Mouse (Mus musculus) lung, embryonic 14.5 days (tissue): ENCODE results near the gene Ttll3. TPM values are rescaled to one million over a fixed set of nuclear protein-coding genes. Genes with fewer than 3 reads are reported as not detected.

Experiments used
- ATAC-seq: fragments of 200-750 bp; cut with Nextera tagmentation; 2 replicates; pipeline ENCODE4 v1.8.0; 2017; ENCODE audit warnings: mild to moderate bottlenecking, moderate TSS enrichment, moderate library complexity; ENCODE audit not compliant: insufficient read depth
- DNase-seq: peaks from one replicate; pipeline ENCODE4 v3.0.0-alpha.2; 2015
- H3K27ac ChIP-seq: fragments of 300-500 bp; sonication (generic); 2 replicates; pipeline ENCODE4 v1.5.1; 2014; ENCODE audit warnings: low read depth, mild to moderate bottlenecking, moderate library complexity
- H3K27me3 ChIP-seq: fragments of 300-500 bp; sonication (generic); 2 replicates; pipeline ENCODE4 v1.6.1; 2014; ENCODE audit warnings: low read length, control low read depth; ENCODE audit not compliant: insufficient read depth
- H3K36me3 ChIP-seq: fragments of 300-500 bp; sonication (generic); 2 replicates; pipeline ENCODE4 v1.6.1; 2014; ENCODE audit warnings: control low read depth; ENCODE audit not compliant: insufficient read depth
- H3K4me1 ChIP-seq: fragments of 300-500 bp; sonication (generic); 2 replicates; pipeline ENCODE4 v1.6.1; 2014; ENCODE audit warnings: antibody characterized with exemption, control low read depth; ENCODE audit not compliant: insufficient read depth
- H3K4me2 ChIP-seq: fragments of 300-500 bp; sonication (generic); 2 replicates; pipeline ENCODE4 v1.6.1; 2014; ENCODE audit warnings: mild to moderate bottlenecking
- H3K4me3 ChIP-seq: fragments of 300-500 bp; sonication (generic); 2 replicates; pipeline ENCODE4 v1.5.1; 2014; ENCODE audit warnings: low read depth, low read length
- H3K9ac ChIP-seq: fragments of 300-500 bp; sonication (generic); 2 replicates; pipeline ENCODE4 v1.6.1; 2014
- H3K9me3 ChIP-seq: fragments of 300-500 bp; sonication (generic); 2 replicates; pipeline ENCODE4 v1.6.1; 2016; ENCODE audit warnings: low read depth, low read length, control low read depth
- CTCF ChIP-seq: IDR thresholded peaks from 2 replicates; pipeline ENCODE4 v1.5.1; 2016; ENCODE audit warnings: antibody characterized with exemption, low read depth
- WGBS: fragments of 180-500 bp; shearing (Covaris S2); extraction: QIAGEN DNeasy Blood & Tissue Kit; methylation state at CpG from one replicate; pipeline ENCODE4 v1.1.7; 2014; 5-methylcytosine and 5-hydroxymethylcytosine counted together
- polyA plus RNA-seq: library from polyadenylated mRNA; unstranded; fragments of >200 nt; fragmentation: Nextera tagmentation; extraction: Ambion mirVana; gene quantifications from 2 replicates; pipeline ENCODE4 v1.2.1, GENCODE M21; 2014

Gene Ttll3
- polyA plus RNA-seq, 1 experiment from 2014 or later, result 2.5 TPM

DNA sequence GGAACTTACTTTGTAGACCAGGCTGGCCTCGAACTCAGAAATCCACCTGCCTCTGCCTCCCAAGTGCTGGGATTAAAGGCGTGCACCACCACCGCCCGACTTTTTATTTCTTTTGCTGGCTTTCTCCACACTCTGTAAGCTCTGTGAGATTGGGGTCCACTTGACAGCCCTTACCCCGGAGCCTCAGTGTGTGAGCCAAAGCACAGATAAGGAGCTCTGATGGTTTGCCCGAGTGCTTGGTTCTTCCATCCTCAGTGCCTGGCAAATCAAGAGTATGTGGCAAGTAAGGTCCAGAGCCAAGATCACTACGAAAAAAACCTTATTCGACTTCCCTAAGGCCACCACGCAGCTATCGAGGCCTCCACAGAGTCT, 2.9 kb downstream of the Ttll3 start:
- ATAC-seq (peak; percentile 19; the same call in 1 of the 2 replicates), DNase-seq (no peak)
- Histone ChIP-seq H3K27me3 (no peaks in the 10 kb centered on the region), H3K4me3 (peak overlapping the region; percentile 47), H3K36me3 (peaks cover 45% of the 10 kb centered on the region), H3K9ac (peak overlapping the region; percentile 57), H3K4me1 (no peaks in the 10 kb centered on the region), H3K27ac (no peak overlapping the region), H3K9me3 (no peaks in the 10 kb centered on the region), H3K4me2 (peak overlapping the region; percentile 88)
- WGBS, result 23% methylated on average over 10 of the region's 10 CpGs
- no peak for TF ChIP-seq CTCF

DNA sequence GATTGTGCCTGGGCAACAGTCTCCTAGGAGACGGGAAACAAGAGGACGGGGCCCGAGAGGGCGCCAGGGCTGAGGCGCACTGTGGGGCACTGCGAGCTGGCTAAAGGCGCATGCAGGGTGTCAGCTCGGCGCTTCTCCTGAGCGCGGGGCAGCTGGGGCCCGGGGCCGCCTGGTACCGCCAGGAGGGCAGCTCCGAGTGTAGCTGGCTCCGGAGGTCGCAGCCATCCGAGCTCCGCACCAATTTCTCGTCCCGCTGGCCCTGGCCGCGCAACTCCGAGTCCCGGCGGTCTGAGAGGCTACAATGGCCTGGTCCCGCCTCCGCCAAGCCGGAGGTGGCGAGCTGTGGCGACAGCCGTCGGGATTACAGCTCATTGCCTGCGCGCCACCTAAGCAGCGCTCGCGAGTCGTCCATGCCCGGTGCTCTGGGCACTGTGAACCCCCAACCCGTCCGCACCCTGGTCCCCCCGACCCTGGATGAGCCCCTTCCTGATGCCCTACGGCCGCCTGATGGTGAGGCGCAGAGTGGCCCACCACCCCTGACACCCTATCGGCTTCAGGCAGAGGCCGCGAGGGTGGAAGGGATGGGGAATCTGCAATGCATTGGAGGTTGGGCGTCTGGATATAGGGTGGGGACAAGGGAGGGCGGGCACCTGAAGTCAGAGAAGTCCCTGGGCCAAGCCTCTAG, 3.5 kb downstream of the Ttll3 start:
- 1% methylated on average over 51 of the region's 51 CpGs for whole genome bisulfite sequencing
- H3K9ac ChIP-seq, result peak overlapping the region; percentile 57
- no peaks in the 10 kb centered on the region for H3K9me3 ChIP-seq
- DNase-seq, result peak; percentile 73
- peak; percentile 90 for ATAC-seq
- peak overlapping the region; percentile 4; the same call in 1 of the 2 replicates for H3K27ac ChIP-seq
- no peaks in the 10 kb centered on the region for H3K4me1 ChIP-seq
- no peaks in the 10 kb centered on the region for H3K27me3 ChIP-seq
- peak overlapping the region; percentile 88 for H3K4me2 ChIP-seq
- no peak for TF ChIP-seq CTCF
- peaks cover 40% of the 10 kb centered on the region for H3K36me3 ChIP-seq
- peak overlapping the region; percentile 47 for H3K4me3 ChIP-seq

DNA sequence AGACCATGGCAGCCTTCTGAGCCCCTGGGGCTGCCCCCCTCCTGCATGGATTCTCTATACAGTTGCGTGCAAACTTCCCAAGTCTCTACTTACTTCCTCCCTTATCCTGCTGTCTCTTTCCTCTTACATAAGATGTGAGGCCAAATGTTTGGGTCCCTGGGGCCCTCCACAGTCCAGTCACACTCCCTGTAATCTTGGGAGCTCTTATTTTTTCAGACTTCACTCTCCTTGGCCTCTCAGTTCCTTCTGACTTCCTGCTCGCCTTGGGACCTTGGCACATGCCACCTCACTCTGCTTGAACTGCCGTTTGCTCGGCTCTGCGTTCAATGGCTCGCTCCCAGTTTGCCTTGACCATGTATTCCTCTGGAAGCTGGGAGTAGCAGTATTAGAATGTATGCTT, 4.9 kb downstream of the Ttll3 start:
- DNase-seq (no peak), ATAC-seq (no peak)
- Histone ChIP-seq H3K27ac (no peak overlapping the region), H3K27me3 (no peaks in the 10 kb centered on the region), H3K9ac (no peak overlapping the region), H3K36me3 (peaks cover 26% of the 10 kb centered on the region), H3K4me2 (no peak overlapping the region), H3K4me1 (no peaks in the 10 kb centered on the region), H3K4me3 (no peak overlapping the region), H3K9me3 (no peaks in the 10 kb centered on the region)
- no peak for TF ChIP-seq CTCF
- 84% methylated on average over 6 of the region's 6 CpGs for WGBS

DNA sequence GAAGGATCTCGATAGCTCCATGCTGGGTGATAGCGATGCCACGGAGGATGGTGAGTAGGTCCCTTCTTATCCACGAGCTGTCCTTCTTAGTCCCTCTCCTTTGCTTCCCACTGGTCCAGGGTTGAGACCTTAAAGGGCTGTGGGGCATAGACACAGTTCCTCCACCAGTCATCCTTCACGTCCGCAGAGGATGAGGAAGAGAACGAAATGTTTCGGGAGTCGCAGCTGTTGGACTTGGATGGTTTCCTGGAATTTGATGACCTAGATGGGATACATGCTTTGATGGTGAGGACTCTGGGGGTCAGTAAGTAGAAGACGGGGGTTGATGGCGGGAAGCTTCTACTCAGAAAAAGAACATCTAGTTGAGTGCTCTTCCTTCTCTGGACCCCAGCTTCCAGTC, 5.8 kb downstream of the Ttll3 start:
- no peak for DNase-seq
- H3K4me1 ChIP-seq, result no peaks in the 10 kb centered on the region
- no peak overlapping the region for H3K27ac ChIP-seq
- H3K36me3 ChIP-seq, result peaks cover 17% of the 10 kb centered on the region
- H3K4me2 ChIP-seq, result no peak overlapping the region
- 86% methylated on average over 11 of the region's 11 CpGs for WGBS
- H3K9me3 ChIP-seq, result no peaks in the 10 kb centered on the region
- no peak overlapping the region for H3K4me3 ChIP-seq
- no peak for ATAC-seq
- no peak for TF ChIP-seq CTCF
- no peak overlapping the region for H3K9ac ChIP-seq
- no peaks in the 10 kb centered on the region for H3K27me3 ChIP-seq

DNA sequence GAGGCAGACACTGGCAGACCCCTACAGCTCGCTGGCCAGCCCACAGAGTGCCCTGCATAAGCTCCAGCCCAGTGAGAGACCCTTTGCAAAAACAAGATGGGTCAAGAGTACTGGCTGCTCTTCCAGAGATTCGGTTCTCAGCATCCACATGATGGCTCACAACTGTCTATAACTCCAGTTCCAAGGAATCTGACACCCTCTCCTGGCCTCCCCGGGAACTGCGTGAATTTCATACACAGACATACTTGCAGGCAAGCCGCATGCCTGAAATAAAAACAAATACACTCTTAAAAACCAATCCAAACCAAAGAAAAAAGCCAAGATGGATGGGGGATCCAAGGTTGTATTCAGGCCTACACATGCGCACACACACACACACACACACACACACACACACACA, 6.4 kb downstream of the Ttll3 start:
- ATAC-seq, result no peak
- 87% methylated on average over 6 of the region's 6 CpGs for WGBS
- Histone ChIP-seq H3K36me3 (peaks cover 10% of the 10 kb centered on the region), H3K4me2 (no peak overlapping the region), H3K27ac (no peak overlapping the region), H3K4me3 (no peak overlapping the region), H3K9ac (no peak overlapping the region), H3K9me3 (no peaks in the 10 kb centered on the region), H3K4me1 (no peaks in the 10 kb centered on the region), H3K27me3 (no peaks in the 10 kb centered on the region)
- TF ChIP-seq CTCF, result no peak
- DNase-seq, result no peak

DNA sequence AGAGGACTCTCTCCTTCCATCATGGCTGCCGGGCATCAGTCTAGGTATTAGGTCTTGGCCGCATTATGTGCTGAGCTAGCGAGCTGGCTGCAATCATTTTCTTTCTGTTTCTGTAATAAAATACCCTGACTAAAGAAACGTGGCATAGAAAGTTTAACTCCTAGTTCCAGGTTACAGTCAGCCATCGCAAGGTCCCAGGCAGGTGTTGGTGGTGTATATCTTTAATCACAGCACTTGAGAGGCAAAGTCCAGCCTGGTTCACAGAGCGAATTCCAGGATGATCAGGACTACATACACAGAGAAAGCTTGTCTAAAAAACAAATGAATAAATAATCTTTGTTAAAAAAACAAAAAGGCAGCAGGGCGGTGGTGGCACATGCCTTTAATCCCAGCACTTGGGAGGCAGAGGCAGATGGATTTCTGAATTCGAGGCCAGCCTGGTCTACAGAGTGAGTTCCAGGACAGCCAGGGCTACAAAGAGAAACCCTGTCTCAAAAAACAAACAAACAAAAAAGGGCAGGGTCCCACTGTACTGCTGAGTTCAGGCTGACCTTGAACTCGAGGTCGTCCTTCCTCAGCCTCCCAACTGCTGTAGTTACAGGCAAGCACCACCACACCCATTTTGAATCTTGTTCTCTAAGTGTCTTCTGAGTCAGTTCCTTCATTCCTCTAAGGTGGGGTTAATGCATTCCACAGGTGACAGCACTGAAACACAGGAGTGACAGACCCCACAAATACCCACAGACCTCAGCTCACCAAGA, 7.4 kb downstream of the Ttll3 start:
- TF ChIP-seq CTCF, result no peak
- 0 out of 2 replicates have a peak, but pooled peaks cover under 1% of the 10 kb centered on the region for H3K36me3 ChIP-seq
- H3K9me3 ChIP-seq, result no peaks in the 10 kb centered on the region
- no peaks in the 10 kb centered on the region for H3K27me3 ChIP-seq
- H3K9ac ChIP-seq, result no peak overlapping the region
- H3K4me1 ChIP-seq, result no peaks in the 10 kb centered on the region
- no peak overlapping the region for H3K4me3 ChIP-seq
- DNase-seq (no peak), ATAC-seq (no peak)
- no peak overlapping the region for H3K4me2 ChIP-seq
- 74% methylated on average over 10 of the region's 10 CpGs for WGBS
- H3K27ac ChIP-seq, result no peak overlapping the region

DNA sequence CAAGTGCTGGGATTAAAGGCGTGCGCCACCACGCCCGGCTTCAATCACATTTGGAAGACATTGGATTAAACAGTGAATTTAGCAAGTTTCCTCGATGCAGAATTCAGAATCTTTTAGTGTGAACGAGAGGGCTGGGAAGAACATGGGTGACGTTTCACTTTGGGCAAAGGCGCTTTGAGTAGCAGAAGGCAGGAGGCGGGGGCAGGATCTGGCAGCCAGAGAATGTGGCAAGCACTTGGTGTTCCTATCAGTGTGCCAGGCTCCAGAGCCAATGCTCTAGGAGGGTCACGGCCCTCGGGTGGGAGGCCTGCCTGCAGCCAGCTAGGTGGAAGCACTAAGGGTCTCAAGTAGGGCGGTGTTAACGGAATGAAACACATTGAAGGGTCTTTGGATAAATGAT, 13.0 kb downstream of the Ttll3 start:
- no peak for DNase-seq
- 84% methylated on average over 13 of the region's 13 CpGs for WGBS
- Histone ChIP-seq H3K36me3 (no peaks in the 10 kb centered on the region), H3K27ac (no peak overlapping the region), H3K27me3 (no peaks in the 10 kb centered on the region), H3K4me2 (no peak overlapping the region), H3K9me3 (no peaks in the 10 kb centered on the region), H3K4me3 (no peak overlapping the region), H3K4me1 (no peaks in the 10 kb centered on the region), H3K9ac (no peak overlapping the region)
- no peak for TF ChIP-seq CTCF
- no peak for ATAC-seq
